Mouse (Mus musculus) midbrain, embryonic 11.5 days (tissue): ENCODE results near the gene Cap2. TPM values are rescaled to one million over a fixed set of nuclear protein-coding genes. Genes with fewer than 3 reads are reported as not detected.

Experiments
- ATAC-seq: fragments of 200-750 bp; cut with Nextera tagmentation; 2 replicates; pipeline ENCODE4 v1.8.0; 2017; ENCODE audit warnings: moderate TSS enrichment, moderate library complexity; ENCODE audit not compliant: low FRiP score
- DNase-seq: peaks from one replicate; pipeline ENCODE4 v3.0.0; 2015; ENCODE audit warnings: low spot score; ENCODE audit errors: missing footprints
- H3K27ac ChIP-seq: fragments of 300-500 bp; sonication (generic); 2 replicates; pipeline ENCODE4 v1.5.1; 2014; ENCODE audit warnings: low read depth, low read length
- H3K27me3 ChIP-seq: fragments of 300-500 bp; sonication (generic); 2 replicates; pipeline ENCODE4 v1.6.1; 2014; ENCODE audit warnings: mild to moderate bottlenecking, low read length, moderate library complexity, mixed read lengths; ENCODE audit not compliant: control insufficient read depth, insufficient read depth
- H3K36me3 ChIP-seq: fragments of 300-500 bp; sonication (generic); 2 replicates; pipeline ENCODE4 v1.6.1; 2014; ENCODE audit warnings: mild to moderate bottlenecking, low read length, moderate library complexity, mixed read lengths; ENCODE audit not compliant: control insufficient read depth, insufficient read depth
- H3K4me1 ChIP-seq: fragments of 300-500 bp; sonication (generic); 2 replicates; pipeline ENCODE4 v1.6.1; 2014; ENCODE audit warnings: low read length; ENCODE audit not compliant: control insufficient read depth, insufficient read depth
- H3K4me2 ChIP-seq: fragments of 300-500 bp; sonication (generic); 2 replicates; pipeline ENCODE4 v1.6.1; 2014; ENCODE audit warnings: mild to moderate bottlenecking, moderate library complexity
- H3K4me3 ChIP-seq: fragments of 300-500 bp; sonication (generic); 2 replicates; pipeline ENCODE4 v1.5.1; 2014; ENCODE audit warnings: low read depth, low read length
- H3K9ac ChIP-seq: fragments of 300-500 bp; sonication (generic); 2 replicates; pipeline ENCODE4 v1.6.1; 2014; ENCODE audit warnings: low read length
- H3K9me3 ChIP-seq: fragments of 300-500 bp; sonication (generic); 2 replicates; pipeline ENCODE4 v1.6.1; 2016; ENCODE audit warnings: low read length; ENCODE audit not compliant: control insufficient read depth
- WGBS: fragments of 180-500 bp; shearing (Covaris S2); extraction: QIAGEN DNeasy Blood & Tissue Kit; methylation state at CpG from one replicate; pipeline ENCODE4 v1.1.7; 2014; 5-methylcytosine and 5-hydroxymethylcytosine counted together
- polyA plus RNA-seq: library from polyadenylated mRNA; unstranded; fragments of >200 nt; fragmentation: Nextera tagmentation; extraction: Ambion mirVana; gene quantifications from 2 replicates; pipeline ENCODE4 v1.2.1, GENCODE M21; 2014

Cap2 gene
- polyA plus RNA-seq, 1 experiment from 2014 or later = 9.9 TPM

DNA sequence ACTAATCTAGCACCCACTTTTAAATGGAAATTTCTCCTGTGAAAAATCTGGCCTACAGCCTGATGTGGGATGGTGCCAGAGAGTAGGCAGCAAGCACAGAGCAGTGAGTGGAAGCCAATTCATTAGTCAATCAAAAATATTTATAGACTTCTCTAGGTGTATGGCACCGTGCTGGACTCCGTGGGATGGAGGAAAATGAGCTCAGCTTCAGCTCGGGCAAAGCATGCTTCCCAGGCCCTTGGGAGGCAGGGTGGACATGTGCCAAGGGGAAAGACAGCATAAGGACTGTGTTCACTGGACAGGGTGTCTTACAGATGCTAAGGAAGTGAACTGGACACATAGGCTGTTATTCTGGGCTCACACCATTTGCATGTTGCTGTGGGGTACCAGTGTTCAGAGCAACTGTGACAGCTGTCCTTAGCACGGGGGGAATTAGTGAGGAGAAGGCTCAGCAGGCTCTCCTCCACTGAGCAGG is 15.6 kb downstream of the Cap2 start:
- Histone ChIP-seq H3K9ac (no peak overlapping the region), H3K4me3 (no peak overlapping the region), H3K27me3 (no peaks in the 10 kb centered on the region), H3K36me3 (no peaks in the 10 kb centered on the region), H3K4me2 (no peak overlapping the region), H3K4me1 (no peaks in the 10 kb centered on the region), H3K27ac (no peak overlapping the region), H3K9me3 (no peaks in the 10 kb centered on the region)
- ATAC-seq = no peak
- no peak for DNase-seq
- 82% methylated on average over 4 of the region's 4 CpGs for WGBS

DNA sequence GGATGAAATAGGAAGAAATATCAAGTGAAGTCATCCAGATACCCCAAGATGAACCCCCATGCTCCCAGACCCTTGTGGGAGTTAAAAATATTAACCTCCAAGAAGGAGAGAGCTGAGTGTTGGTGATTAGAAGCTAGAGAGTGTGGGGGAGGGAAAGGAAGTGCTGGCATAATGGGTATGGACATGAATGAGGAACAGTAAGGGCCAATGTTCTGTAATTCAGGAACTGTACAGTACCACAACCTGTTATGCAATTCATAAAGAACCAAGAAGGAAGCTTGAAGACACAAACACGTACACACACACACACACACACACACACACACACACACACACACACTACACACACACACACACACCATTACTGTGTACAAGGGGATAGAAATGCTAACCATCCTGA is 19.8 kb downstream of the Cap2 start:
- DNase-seq (no peak), ATAC-seq (no peak)
- Histone ChIP-seq H3K9ac (no peak overlapping the region), H3K9me3 (no peaks in the 10 kb centered on the region), H3K27ac (no peak overlapping the region), H3K27me3 (no peaks in the 10 kb centered on the region), H3K4me3 (no peak overlapping the region), H3K4me1 (peaks cover 5% of the 10 kb centered on the region; the same call in 1 of the 2 replicates), H3K4me2 (no peak overlapping the region), H3K36me3 (no peaks in the 10 kb centered on the region)
- 90% methylated on average over 1 of the region's 1 CpGs for WGBS

DNA sequence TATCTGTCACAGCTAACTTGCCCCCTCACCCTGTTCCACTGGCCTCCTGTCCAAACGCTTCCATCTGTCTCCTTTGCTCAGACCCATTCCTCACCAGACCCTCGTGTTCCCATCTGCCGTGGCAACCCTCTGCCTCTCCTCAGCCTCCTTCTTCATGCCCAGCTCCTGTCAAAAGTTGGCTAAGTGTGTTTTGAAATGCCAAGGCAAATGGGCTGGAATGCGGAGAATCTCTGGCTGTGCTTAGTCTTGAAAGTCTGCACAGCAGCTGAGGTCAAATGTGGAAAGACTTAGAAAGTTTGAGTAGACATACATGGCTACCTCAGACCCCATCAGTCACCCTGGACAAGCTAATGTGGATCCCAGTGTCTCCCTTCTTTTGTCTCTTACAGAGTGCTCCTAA is 21.1 kb downstream of the Cap2 start:
- ATAC-seq (no peak), DNase-seq (no peak)
- Histone ChIP-seq H3K4me2 (no peak overlapping the region), H3K9ac (no peak overlapping the region), H3K36me3 (no peaks in the 10 kb centered on the region), H3K27me3 (no peaks in the 10 kb centered on the region), H3K4me1 (peaks cover 5% of the 10 kb centered on the region; the same call in 1 of the 2 replicates), H3K9me3 (no peaks in the 10 kb centered on the region), H3K4me3 (no peak overlapping the region), H3K27ac (no peak overlapping the region)
- WGBS = 79% methylated on average over 4 of the region's 4 CpGs

DNA sequence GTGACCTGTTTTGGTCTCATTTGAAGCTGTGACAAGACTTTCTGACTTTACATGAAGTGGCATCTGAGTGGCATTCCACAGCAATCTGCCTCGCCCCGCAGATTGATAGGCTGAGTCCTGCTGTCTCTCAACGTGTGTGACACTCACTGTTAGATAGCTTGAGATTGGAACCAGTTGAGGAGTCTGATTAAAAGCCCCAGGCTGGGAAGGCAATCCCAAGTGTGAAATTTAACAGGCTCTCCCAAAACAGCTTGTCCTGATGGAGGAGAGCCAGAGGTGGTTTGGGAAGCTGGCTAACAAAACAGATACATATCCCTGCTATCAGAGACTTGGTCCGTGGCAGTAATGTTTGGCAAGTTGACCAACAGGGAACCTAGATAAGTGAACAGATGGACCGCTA is 21.6 kb downstream of the Cap2 start:
- Histone ChIP-seq H3K4me1 (peaks cover 5% of the 10 kb centered on the region; the same call in 1 of the 2 replicates), H3K9ac (no peak overlapping the region), H3K9me3 (no peaks in the 10 kb centered on the region), H3K27me3 (no peaks in the 10 kb centered on the region), H3K4me3 (no peak overlapping the region), H3K36me3 (no peaks in the 10 kb centered on the region), H3K4me2 (no peak overlapping the region), H3K27ac (no peak overlapping the region)
- DNase-seq = no peak
- 68% methylated on average over 5 of the region's 5 CpGs for WGBS
- ATAC-seq = no peak

DNA sequence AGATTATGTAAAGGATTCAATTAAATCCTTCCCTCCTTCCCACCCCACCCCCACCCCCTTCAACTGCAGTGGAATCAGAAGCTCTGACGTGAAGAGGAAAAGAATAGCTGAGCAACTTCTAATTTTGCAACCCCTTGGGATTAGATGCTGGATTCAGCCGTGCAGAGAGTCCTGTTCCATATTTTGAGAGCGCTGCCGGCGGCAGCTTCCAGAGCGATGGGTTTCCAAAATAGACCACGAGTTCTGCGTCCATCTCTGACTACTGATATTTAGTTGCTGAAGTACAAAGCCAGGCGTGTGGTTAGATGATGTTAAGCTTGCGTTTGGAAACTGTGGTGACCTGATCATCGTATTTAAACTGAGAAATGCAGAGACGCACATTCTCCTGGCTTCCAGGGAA is 22.1 kb downstream of the Cap2 start:
- H3K9ac ChIP-seq = no peak overlapping the region
- H3K27ac ChIP-seq = no peak overlapping the region
- H3K36me3 ChIP-seq = no peaks in the 10 kb centered on the region
- no peaks in the 10 kb centered on the region for H3K9me3 ChIP-seq
- 76% methylated on average over 12 of the region's 12 CpGs for WGBS
- no peak overlapping the region for H3K4me2 ChIP-seq
- DNase-seq (no peak), ATAC-seq (no peak)
- peaks cover 5% of the 10 kb centered on the region; the same call in 1 of the 2 replicates for H3K4me1 ChIP-seq
- no peaks in the 10 kb centered on the region for H3K27me3 ChIP-seq
- H3K4me3 ChIP-seq = no peak overlapping the region

DNA sequence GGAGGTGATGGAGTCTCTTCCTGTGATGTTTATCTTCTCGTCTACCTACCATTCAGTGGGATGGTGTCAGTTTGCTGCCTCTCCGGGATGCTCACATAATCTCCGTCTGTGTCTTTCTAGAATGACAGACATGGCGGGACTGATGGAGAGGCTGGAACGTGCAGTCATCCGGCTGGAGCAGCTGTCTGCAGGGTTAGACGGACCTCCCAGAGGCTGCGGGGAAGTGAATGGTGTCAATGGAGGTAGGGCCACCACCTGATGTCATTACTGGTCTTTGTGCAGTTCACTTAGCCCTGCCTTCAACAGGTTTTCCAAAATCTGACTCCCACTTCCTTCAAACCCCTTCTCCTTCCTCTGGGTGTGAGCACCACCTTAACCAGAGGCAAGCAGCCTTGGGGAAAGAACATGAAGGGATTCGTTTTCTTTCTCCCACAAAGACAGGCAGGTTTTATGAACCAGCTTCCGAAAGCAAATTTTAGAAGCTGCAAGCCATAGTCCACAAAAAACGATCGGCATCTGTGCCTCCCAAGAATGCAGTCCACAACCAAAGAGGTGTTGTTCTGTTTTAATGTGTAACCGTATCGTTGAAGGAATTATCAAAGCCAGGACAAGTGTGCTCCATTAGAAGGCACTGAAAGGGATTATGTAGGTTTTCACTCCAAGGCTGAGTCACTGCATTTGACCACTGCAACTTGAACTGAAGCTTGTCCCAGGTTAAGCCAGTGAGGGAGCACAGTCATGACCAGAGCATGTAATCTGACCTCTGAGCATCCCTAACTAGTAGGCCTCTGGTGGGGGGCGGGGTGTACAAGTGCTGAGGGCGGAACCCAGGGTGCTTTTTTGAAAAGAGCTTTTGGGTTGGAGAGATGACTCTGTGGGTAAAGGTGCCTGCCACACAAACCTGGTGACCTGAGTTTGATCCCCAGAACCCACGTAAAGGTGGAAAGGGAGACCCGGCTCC is 23.9 kb downstream of the Cap2 start:
- Histone ChIP-seq H3K27ac (no peak overlapping the region), H3K4me3 (no peak overlapping the region)
- 85% methylated on average over 18 of the region's 18 CpGs for WGBS

DNA sequence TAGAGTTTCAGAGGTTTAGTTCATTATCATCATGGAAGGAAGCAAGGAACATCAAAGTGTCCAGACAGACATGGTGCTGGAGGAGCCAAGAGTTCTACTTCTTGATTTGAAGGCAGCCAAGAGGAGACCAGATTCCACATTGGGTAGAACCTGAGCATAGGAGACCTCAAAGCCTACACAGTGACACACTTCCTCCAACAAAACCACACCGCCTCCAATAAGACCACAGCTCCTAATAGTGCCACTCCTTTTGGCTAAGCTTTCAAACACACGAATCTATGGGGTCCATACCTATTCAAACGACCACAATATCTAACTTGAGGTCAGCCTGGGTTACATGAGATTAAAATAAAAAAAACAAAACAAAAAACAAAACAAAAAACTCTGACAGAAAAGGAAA is 25.0 kb downstream of the Cap2 start:
- H3K9ac ChIP-seq = no peak overlapping the region
- no peak for DNase-seq
- H3K27me3 ChIP-seq = no peaks in the 10 kb centered on the region
- ATAC-seq = no peak
- no peaks in the 10 kb centered on the region for H3K36me3 ChIP-seq
- WGBS = 82% methylated on average over 3 of the region's 3 CpGs
- H3K27ac ChIP-seq = no peak overlapping the region
- H3K9me3 ChIP-seq = no peaks in the 10 kb centered on the region
- H3K4me1 ChIP-seq = peaks cover 5% of the 10 kb centered on the region; the same call in 1 of the 2 replicates
- no peak overlapping the region for H3K4me2 ChIP-seq
- no peak overlapping the region for H3K4me3 ChIP-seq

More for the DNA sequence above, 23.9 kb downstream of the Cap2 start:
- H3K36me3 ChIP-seq = no peaks in the 10 kb centered on the region
- no peak for DNase-seq
- H3K4me1 ChIP-seq = peaks cover 5% of the 10 kb centered on the region; the same call in 1 of the 2 replicates
- H3K27me3 ChIP-seq = no peaks in the 10 kb centered on the region
- no peak for ATAC-seq
- no peak overlapping the region for H3K4me2 ChIP-seq
- no peak overlapping the region for H3K9ac ChIP-seq
- H3K9me3 ChIP-seq = no peaks in the 10 kb centered on the region

DNA sequence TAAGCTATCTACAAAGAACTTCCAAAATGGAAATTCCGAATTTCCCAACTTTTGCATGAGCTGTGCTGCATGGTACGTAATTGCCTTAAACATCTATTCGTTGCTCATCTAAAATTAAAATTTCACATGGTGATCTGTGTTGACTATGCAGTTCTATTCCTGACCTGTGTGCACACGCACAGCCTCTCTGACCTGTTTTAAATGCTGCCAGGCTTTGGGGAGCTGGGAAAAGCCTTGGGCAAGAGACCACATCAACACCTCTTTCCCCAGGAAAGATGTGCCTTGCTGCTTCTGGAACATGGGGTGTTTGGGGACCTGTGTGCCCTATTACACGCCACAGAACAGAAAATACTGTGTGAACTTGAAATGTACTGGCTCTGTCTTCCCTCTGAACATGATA is 25.7 kb downstream of the Cap2 start:
- ATAC-seq (no peak), DNase-seq (no peak)
- WGBS = 91% methylated on average over 5 of the region's 5 CpGs
- Histone ChIP-seq H3K4me2 (no peak overlapping the region), H3K27me3 (0 out of 2 replicates have a peak, but pooled peaks cover 2% of the 10 kb centered on the region), H3K36me3 (no peaks in the 10 kb centered on the region), H3K9me3 (no peaks in the 10 kb centered on the region), H3K4me3 (no peak overlapping the region), H3K9ac (no peak overlapping the region), H3K27ac (no peak overlapping the region), H3K4me1 (peaks cover 5% of the 10 kb centered on the region; the same call in 1 of the 2 replicates)

DNA sequence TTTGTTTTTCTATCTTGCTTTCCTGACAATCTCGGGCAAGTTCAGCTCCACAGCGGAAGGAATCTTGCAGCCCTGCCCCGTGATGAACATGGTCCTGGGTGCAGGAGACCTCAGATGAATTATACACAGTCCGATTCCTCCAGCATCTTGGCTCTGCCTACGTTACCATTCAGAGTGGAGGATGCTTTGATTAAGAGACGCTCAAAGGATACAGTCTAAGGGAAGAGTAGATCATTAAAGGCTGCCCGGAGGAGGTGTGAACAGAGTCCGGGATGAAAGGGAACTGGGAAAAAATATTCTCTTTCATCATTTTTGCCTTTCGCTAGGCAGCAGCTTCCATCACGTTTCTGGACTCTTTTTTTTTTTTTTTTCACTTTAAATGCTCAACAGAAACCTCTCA is 27.4 kb downstream of the Cap2 start:
- no peaks in the 10 kb centered on the region for H3K9me3 ChIP-seq
- no peak for ATAC-seq
- H3K36me3 ChIP-seq = no peaks in the 10 kb centered on the region
- no peak overlapping the region for H3K4me3 ChIP-seq
- no peak overlapping the region for H3K9ac ChIP-seq
- 0 out of 2 replicates have a peak, but pooled peaks cover 3% of the 10 kb centered on the region for H3K27me3 ChIP-seq
- H3K27ac ChIP-seq = no peak overlapping the region
- H3K4me2 ChIP-seq = no peak overlapping the region
- peaks cover 7% of the 10 kb centered on the region for H3K4me1 ChIP-seq
- WGBS = 81% methylated on average over 10 of the region's 10 CpGs
- no peak for DNase-seq
